Mouse (Mus musculus): ENCODE results near the gene Lpar3. TPM values are rescaled to one million over a fixed set of nuclear protein-coding genes. Genes with fewer than 3 reads are reported as not detected.

Lpar3 gene
- polyA plus RNA-seq, 1 experiment from 2014 or later, result 0.40 TPM

GRCm38 (mm10) chr3:146304556-146305405, 84.0 kb downstream of the Lpar3 start:
- no peaks in the 10 kb centered on the region for H3K27me3 ChIP-seq (ENCODE audit: control insufficient read depth, insufficient read depth, low read length)
- no peaks in the 10 kb centered on the region for H3K9me3 ChIP-seq (ENCODE audit: control insufficient read depth, low read length)
- 81% methylated on average over 21 of the region's 21 CpGs for WGBS
- no peak overlapping the region for H3K9ac ChIP-seq (replicated peaks; ENCODE audit: low read depth, low read length)
- no peak overlapping the region for H3K4me3 ChIP-seq (ENCODE audit: low read depth, low read length)
- H3K4me1 ChIP-seq (ENCODE audit: control insufficient read depth, insufficient read depth, low read length), result no peaks in the 10 kb centered on the region
- ATAC-seq (ENCODE audit: low read depth), result no peak
- no peak overlapping the region for H3K27ac ChIP-seq (ENCODE audit: low read depth, low read length)
- H3K4me2 ChIP-seq (ENCODE audit: low read depth, low read length), result no peak overlapping the region
- no peaks in the 10 kb centered on the region for H3K36me3 ChIP-seq (ENCODE audit: control insufficient read depth, insufficient read depth, low read length)

- WGBS, result 70% methylated on average over 3 of the region's 3 CpGs
Observed at GRCm38 (mm10) chr3:146307341-146307740, 86.6 kb downstream of the Lpar3 start.

GRCm38 (mm10) chr3:146307886-146308285, 87.1 kb downstream of the Lpar3 start:
- Histone ChIP-seq H3K36me3 (ENCODE audit: control insufficient read depth, insufficient read depth, low read length) (no peaks in the 10 kb centered on the region), H3K4me3 (ENCODE audit: low read depth, low read length) (no peak overlapping the region), H3K27ac (ENCODE audit: low read depth, low read length) (no peak overlapping the region), H3K4me2 (ENCODE audit: low read depth, low read length) (no peak overlapping the region), H3K4me1 (ENCODE audit: control insufficient read depth, insufficient read depth, low read length) (no peaks in the 10 kb centered on the region), H3K27me3 (ENCODE audit: control insufficient read depth, insufficient read depth, low read length) (no peaks in the 10 kb centered on the region), H3K9ac (replicated peaks; ENCODE audit: low read depth, low read length) (no peak overlapping the region), H3K9me3 (ENCODE audit: control insufficient read depth, low read length) (no peaks in the 10 kb centered on the region)
- no peak for ATAC-seq (ENCODE audit: low read depth)
- 74% methylated on average over 2 of the region's 2 CpGs for WGBS

More at GRCm38 (mm10) chr3:146307341-146307740, 86.6 kb downstream of the Lpar3 start:
- no peaks in the 10 kb centered on the region for H3K36me3 ChIP-seq (ENCODE audit: control insufficient read depth, insufficient read depth, low read length)
- H3K4me3 ChIP-seq (ENCODE audit: low read depth, low read length), result no peak overlapping the region
- no peak overlapping the region for H3K4me2 ChIP-seq (ENCODE audit: low read depth, low read length)
- no peak overlapping the region for H3K27ac ChIP-seq (ENCODE audit: low read depth, low read length)
- no peak overlapping the region for H3K9ac ChIP-seq (replicated peaks; ENCODE audit: low read depth, low read length)
- no peaks in the 10 kb centered on the region for H3K4me1 ChIP-seq (ENCODE audit: control insufficient read depth, insufficient read depth, low read length)
- no peak for ATAC-seq (ENCODE audit: low read depth)
- no peaks in the 10 kb centered on the region for H3K9me3 ChIP-seq (ENCODE audit: control insufficient read depth, low read length)
- no peaks in the 10 kb centered on the region for H3K27me3 ChIP-seq (ENCODE audit: control insufficient read depth, insufficient read depth, low read length)

DNA sequence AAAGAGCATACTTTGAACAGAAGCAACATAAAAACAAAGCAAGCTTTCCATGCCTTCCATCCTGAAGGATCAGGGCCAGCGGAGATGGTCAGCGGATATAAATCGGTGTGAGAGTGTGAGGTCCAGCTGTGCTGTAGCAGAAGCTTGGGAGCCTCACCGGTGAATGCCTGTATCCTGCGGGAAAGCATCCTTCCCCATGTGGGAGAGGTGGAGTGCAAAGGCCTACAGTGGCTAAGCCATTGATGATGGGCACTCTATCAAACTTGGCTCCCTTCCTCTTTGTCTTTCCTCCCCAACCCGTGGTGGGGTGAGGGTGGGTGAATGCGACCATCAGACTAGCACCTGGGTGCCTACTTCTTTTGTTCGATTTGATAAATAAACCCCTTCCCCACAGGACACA, 88.8 kb downstream of the Lpar3 start:
- 74% methylated on average over 8 of the region's 8 CpGs for whole genome bisulfite sequencing
- ATAC-seq (ENCODE audit: low read depth), result no peak
- no peak overlapping the region for H3K4me2 ChIP-seq (ENCODE audit: low read depth, low read length)
- no peaks in the 10 kb centered on the region for H3K36me3 ChIP-seq (ENCODE audit: control insufficient read depth, insufficient read depth, low read length)
- H3K27me3 ChIP-seq (ENCODE audit: control insufficient read depth, insufficient read depth, low read length), result no peaks in the 10 kb centered on the region
- no peaks in the 10 kb centered on the region for H3K4me1 ChIP-seq (ENCODE audit: control insufficient read depth, insufficient read depth, low read length)
- H3K27ac ChIP-seq (ENCODE audit: low read depth, low read length), result no peak overlapping the region
- H3K9me3 ChIP-seq (ENCODE audit: control insufficient read depth, low read length), result no peaks in the 10 kb centered on the region
- no peak overlapping the region for H3K4me3 ChIP-seq (ENCODE audit: low read depth, low read length)
- no peak overlapping the region for H3K9ac ChIP-seq (replicated peaks; ENCODE audit: low read depth, low read length)

- Histone ChIP-seq H3K27me3 (ENCODE audit: control insufficient read depth, insufficient read depth, low read length) (no peaks in the 10 kb centered on the region), H3K4me3 (ENCODE audit: low read depth, low read length) (no peak overlapping the region), H3K4me1 (ENCODE audit: control insufficient read depth, insufficient read depth, low read length) (no peaks in the 10 kb centered on the region), H3K9ac (replicated peaks; ENCODE audit: low read depth, low read length) (no peak overlapping the region), H3K36me3 (ENCODE audit: control insufficient read depth, insufficient read depth, low read length) (no peaks in the 10 kb centered on the region), H3K9me3 (ENCODE audit: control insufficient read depth, low read length) (no peaks in the 10 kb centered on the region), H3K27ac (ENCODE audit: low read depth, low read length) (no peak overlapping the region), H3K4me2 (ENCODE audit: low read depth, low read length) (no peak overlapping the region)
- no peak for ATAC-seq (ENCODE audit: low read depth)
- WGBS, result 21% methylated on average over 9 of the region's 9 CpGs
Observed at GRCm38 (mm10) chr3:146311121-146311538, 90.4 kb downstream of the Lpar3 start.

- Histone ChIP-seq H3K9ac (replicated peaks; ENCODE audit: low read depth, low read length) (no peak overlapping the region), H3K9me3 (ENCODE audit: control insufficient read depth, low read length) (no peaks in the 10 kb centered on the region), H3K27ac (ENCODE audit: low read depth, low read length) (no peak overlapping the region), H3K4me2 (ENCODE audit: low read depth, low read length) (no peak overlapping the region), H3K4me3 (ENCODE audit: low read depth, low read length) (no peak overlapping the region), H3K27me3 (ENCODE audit: control insufficient read depth, insufficient read depth, low read length) (no peaks in the 10 kb centered on the region), H3K36me3 (ENCODE audit: control insufficient read depth, insufficient read depth, low read length) (no peaks in the 10 kb centered on the region), H3K4me1 (ENCODE audit: control insufficient read depth, insufficient read depth, low read length) (peaks cover 9% of the 10 kb centered on the region)
- 84% methylated on average over 8 of the region's 8 CpGs for WGBS
- ATAC-seq (ENCODE audit: low read depth), result no peak
Observed at GRCm38 (mm10) chr3:146315414-146315813, 94.7 kb downstream of the Lpar3 start.

DNA sequence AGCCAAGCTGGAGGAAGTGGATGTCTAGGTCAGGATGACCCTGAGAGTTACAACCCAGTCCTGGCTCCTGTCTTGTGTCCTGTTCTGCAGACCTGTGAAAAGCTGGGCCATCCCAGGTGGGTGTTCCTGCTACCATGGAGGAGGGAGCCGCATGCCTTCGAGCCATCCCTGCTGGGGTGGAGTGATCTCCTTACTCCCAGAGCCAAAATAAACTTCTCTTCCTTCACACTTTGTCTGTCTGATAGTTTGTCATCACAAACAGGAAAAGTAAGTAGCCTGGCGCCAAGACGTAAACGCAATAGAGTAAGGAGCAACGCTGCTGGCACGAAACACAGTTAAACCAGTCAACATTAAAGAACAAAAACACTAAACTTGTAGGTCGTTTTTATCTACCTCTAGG, 95.5 kb downstream of the Lpar3 start:
- ATAC-seq (ENCODE audit: low read depth), result no peak
- 87% methylated on average over 8 of the region's 8 CpGs for WGBS

DNA sequence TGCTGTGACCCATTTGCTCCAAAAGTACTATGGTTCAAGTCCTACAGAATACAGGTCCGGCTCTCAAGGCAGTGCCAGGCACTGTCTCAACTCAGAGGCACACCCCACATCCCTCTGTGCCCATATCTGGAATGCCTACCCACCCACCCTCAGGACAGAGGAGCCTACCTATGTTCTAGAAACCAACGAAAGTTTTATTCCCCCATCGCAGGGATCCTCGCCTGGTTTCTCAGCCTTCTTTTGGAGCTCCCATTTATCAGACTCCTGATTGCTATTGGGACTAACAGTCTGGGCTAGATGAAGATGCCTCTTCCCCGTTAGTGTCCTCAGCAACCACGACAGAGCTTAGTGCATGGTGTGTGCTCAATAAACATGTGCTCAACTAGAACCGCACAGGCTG, 96.6 kb downstream of the Lpar3 start:
- Histone ChIP-seq H3K4me3 (ENCODE audit: low read depth, low read length) (no peak overlapping the region), H3K9ac (replicated peaks; ENCODE audit: low read depth, low read length) (no peak overlapping the region), H3K4me1 (ENCODE audit: control insufficient read depth, insufficient read depth, low read length) (peaks cover 9% of the 10 kb centered on the region), H3K27me3 (ENCODE audit: control insufficient read depth, insufficient read depth, low read length) (no peaks in the 10 kb centered on the region), H3K27ac (ENCODE audit: low read depth, low read length) (no peak overlapping the region), H3K4me2 (ENCODE audit: low read depth, low read length) (no peak overlapping the region), H3K9me3 (ENCODE audit: control insufficient read depth, low read length) (no peaks in the 10 kb centered on the region), H3K36me3 (ENCODE audit: control insufficient read depth, insufficient read depth, low read length) (no peaks in the 10 kb centered on the region)
- 90% methylated on average over 7 of the region's 7 CpGs for WGBS
- ATAC-seq (ENCODE audit: low read depth), result no peak

More for the DNA sequence above, 95.5 kb downstream of the Lpar3 start:
- H3K4me2 ChIP-seq (ENCODE audit: low read depth, low read length), result no peak overlapping the region
- peaks cover 9% of the 10 kb centered on the region for H3K4me1 ChIP-seq (ENCODE audit: control insufficient read depth, insufficient read depth, low read length)
- no peak overlapping the region for H3K4me3 ChIP-seq (ENCODE audit: low read depth, low read length)
- H3K27ac ChIP-seq (ENCODE audit: low read depth, low read length), result no peak overlapping the region
- no peaks in the 10 kb centered on the region for H3K9me3 ChIP-seq (ENCODE audit: control insufficient read depth, low read length)
- no peaks in the 10 kb centered on the region for H3K36me3 ChIP-seq (ENCODE audit: control insufficient read depth, insufficient read depth, low read length)
- no peak overlapping the region for H3K9ac ChIP-seq (replicated peaks; ENCODE audit: low read depth, low read length)
- no peaks in the 10 kb centered on the region for H3K27me3 ChIP-seq (ENCODE audit: control insufficient read depth, insufficient read depth, low read length)

DNA sequence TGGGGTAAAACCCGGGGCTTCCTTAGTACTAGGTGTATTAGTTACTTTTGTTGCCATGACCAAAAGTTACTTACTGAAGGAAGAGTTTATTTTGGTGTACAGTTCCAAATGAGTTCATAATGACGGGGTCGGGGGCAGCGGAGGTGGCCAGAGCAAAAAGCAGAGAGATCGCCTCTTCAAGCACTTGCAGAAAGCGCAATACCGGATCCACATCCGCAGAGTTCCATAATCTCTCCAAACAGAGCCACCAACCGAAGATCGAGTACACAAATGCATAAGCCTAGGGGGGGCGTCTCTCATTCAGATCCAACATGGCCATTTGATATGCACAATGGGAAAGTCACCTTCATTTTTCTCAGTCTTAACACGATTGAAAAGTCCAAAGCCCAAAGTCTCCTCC, 97.1 kb downstream of the Lpar3 start:
- Histone ChIP-seq H3K9ac (replicated peaks; ENCODE audit: low read depth, low read length) (no peak overlapping the region), H3K4me2 (ENCODE audit: low read depth, low read length) (no peak overlapping the region), H3K36me3 (ENCODE audit: control insufficient read depth, insufficient read depth, low read length) (no peaks in the 10 kb centered on the region), H3K27me3 (ENCODE audit: control insufficient read depth, insufficient read depth, low read length) (no peaks in the 10 kb centered on the region), H3K4me1 (ENCODE audit: control insufficient read depth, insufficient read depth, low read length) (peaks cover 9% of the 10 kb centered on the region), H3K27ac (ENCODE audit: low read depth, low read length) (no peak overlapping the region), H3K9me3 (ENCODE audit: control insufficient read depth, low read length) (no peaks in the 10 kb centered on the region), H3K4me3 (ENCODE audit: low read depth, low read length) (no peak overlapping the region)
- WGBS, result 91% methylated on average over 12 of the region's 12 CpGs
- no peak for ATAC-seq (ENCODE audit: low read depth)
